Mouse (Mus musculus) kidney, embryonic 14.5 days (tissue): ENCODE measurements around the gene Tmem59l. TPM values are rescaled to one million over a fixed set of nuclear protein-coding genes. Genes with fewer than 3 reads are reported as not detected.

ENCODE experiments used
- ATAC-seq: fragments of 200-750 bp; cut with Nextera tagmentation; 2 replicates; pipeline ENCODE4 v1.8.0; 2017; ENCODE audit warnings: moderate number of reproducible peaks, mild to moderate bottlenecking, moderate TSS enrichment, moderate library complexity; ENCODE audit not compliant: low FRiP score, low TSS enrichment
- H3K27ac ChIP-seq: fragments of 300-500 bp; sonication (generic); 2 replicates; pipeline ENCODE4 v1.5.1; 2014; ENCODE audit warnings: low read depth, mild to moderate bottlenecking, low read length, moderate library complexity, mixed read lengths
- H3K27me3 ChIP-seq: fragments of 300-500 bp; sonication (generic); 2 replicates; pipeline ENCODE4 v1.6.1; 2014; ENCODE audit warnings: mild to moderate bottlenecking, low read length; ENCODE audit not compliant: control insufficient read depth, insufficient read depth
- H3K36me3 ChIP-seq: fragments of 300-500 bp; sonication (generic); 2 replicates; pipeline ENCODE4 v1.6.1; 2014; ENCODE audit warnings: low read length, mixed read lengths; ENCODE audit not compliant: control insufficient read depth, insufficient read depth
- H3K4me1 ChIP-seq: fragments of 300-500 bp; sonication (generic); 2 replicates; pipeline ENCODE4 v1.6.1; 2014; ENCODE audit warnings: low read length, mixed read lengths; ENCODE audit not compliant: control insufficient read depth, insufficient read depth
- H3K4me2 ChIP-seq: fragments of 300-500 bp; sonication (generic); replicated peaks from 2 replicates; pipeline ENCODE4 v1.6.1; 2014; ENCODE audit warnings: low read depth, mild to moderate bottlenecking, low read length
- H3K4me3 ChIP-seq: fragments of 300-500 bp; sonication (generic); 2 replicates; pipeline ENCODE4 v1.5.1; 2014; ENCODE audit warnings: mild to moderate bottlenecking, low read length
- H3K9ac ChIP-seq: fragments of 300-500 bp; sonication (generic); 2 replicates; pipeline ENCODE4 v1.6.1; 2014; ENCODE audit warnings: low read depth, mild to moderate bottlenecking, low read length, moderate library complexity
- H3K9me3 ChIP-seq: fragments of 300-500 bp; sonication (generic); 2 replicates; pipeline ENCODE4 v1.6.1; 2016; ENCODE audit warnings: low read length; ENCODE audit not compliant: control insufficient read depth
- WGBS: fragments of 180-500 bp; shearing (Covaris S2); extraction: QIAGEN DNeasy Blood & Tissue Kit; methylation state at CpG from one replicate; pipeline ENCODE4 v1.1.7; 2014; 5-methylcytosine and 5-hydroxymethylcytosine counted together
- polyA plus RNA-seq: library from polyadenylated mRNA; unstranded; fragments of >200 nt; fragmentation: Nextera tagmentation; extraction: Ambion mirVana; gene quantifications from 2 replicates; pipeline ENCODE4 v1.2.1, GENCODE M21; 2014

The Tmem59l gene
- polyA plus RNA-seq, 1 experiment from 2014 or later, result 8.5 TPM

GRCm38 (mm10) chr8:70503062-70503750, 16.0 kb upstream of the Tmem59l start:
- no peaks in the 10 kb centered on the region for H3K9me3 ChIP-seq
- no peak overlapping the region for H3K9ac ChIP-seq
- WGBS, result 13% methylated on average over 46 of the region's 46 CpGs
- no peak overlapping the region for H3K27ac ChIP-seq
- H3K4me3 ChIP-seq, result no peak overlapping the region
- H3K27me3 ChIP-seq, result peaks cover 57% of the 10 kb centered on the region
- peaks cover 16% of the 10 kb centered on the region for H3K36me3 ChIP-seq
- peaks cover 29% of the 10 kb centered on the region for H3K4me1 ChIP-seq
- ATAC-seq, result 0 out of 2 replicates have a peak, but pooled peaks have one; percentile 7
- 0 out of 2 replicates have a peak overlapping the region, but pooled peaks have one; percentile 1 for H3K4me2 ChIP-seq

GRCm38 (mm10) chr8:70502540-70502939, 15.4 kb upstream of the Tmem59l start:
- no peaks in the 10 kb centered on the region for H3K9me3 ChIP-seq
- ATAC-seq, result no peak
- H3K27me3 ChIP-seq, result peaks cover 63% of the 10 kb centered on the region
- no peak overlapping the region for H3K4me3 ChIP-seq
- H3K4me2 ChIP-seq, result no peak overlapping the region; the same call in 1 of the 2 replicates
- 36% methylated on average over 12 of the region's 12 CpGs for WGBS
- peaks cover 9% of the 10 kb centered on the region for H3K36me3 ChIP-seq
- no peak overlapping the region for H3K9ac ChIP-seq
- H3K27ac ChIP-seq, result no peak overlapping the region
- H3K4me1 ChIP-seq, result peaks cover 29% of the 10 kb centered on the region

GRCm38 (mm10) chr8:70501820-70502529, 14.8 kb upstream of the Tmem59l start:
- peaks cover 29% of the 10 kb centered on the region for H3K4me1 ChIP-seq
- 14% methylated on average over 23 of the region's 23 CpGs for WGBS
- H3K27me3 ChIP-seq, result peaks cover 69% of the 10 kb centered on the region
- H3K9me3 ChIP-seq, result no peaks in the 10 kb centered on the region
- ATAC-seq, result no peak
- H3K27ac ChIP-seq, result no peak overlapping the region
- peaks cover 3% of the 10 kb centered on the region; the same call in 1 of the 2 replicates for H3K36me3 ChIP-seq
- no peak overlapping the region for H3K4me3 ChIP-seq
- H3K4me2 ChIP-seq, result no peak overlapping the region; the same call in 1 of the 2 replicates
- H3K9ac ChIP-seq, result no peak overlapping the region

- WGBS, result 11% methylated on average over 37 of the region's 39 CpGs
- Histone ChIP-seq H3K4me1 (peaks cover 26% of the 10 kb centered on the region), H3K4me2 (peak overlapping the region; percentile 27), H3K36me3 (peaks cover 3% of the 10 kb centered on the region; the same call in 1 of the 2 replicates), H3K9me3 (no peaks in the 10 kb centered on the region), H3K27me3 (peaks cover 81% of the 10 kb centered on the region), H3K27ac (no peak overlapping the region), H3K4me3 (peak overlapping the region; percentile 20), H3K9ac (no peak overlapping the region)
- no peak for ATAC-seq
Observed at GRCm38 (mm10) chr8:70500386-70501301, 13.5 kb upstream of the Tmem59l start.

- no peak for ATAC-seq
- Histone ChIP-seq H3K4me1 (peaks cover 12% of the 10 kb centered on the region; the same call in 1 of the 2 replicates), H3K4me3 (peak overlapping the region; percentile 16; the same call in 1 of the 2 replicates), H3K36me3 (no peaks in the 10 kb centered on the region), H3K27ac (no peak overlapping the region), H3K4me2 (peak overlapping the region; percentile 22), H3K27me3 (peaks cover 98% of the 10 kb centered on the region), H3K9me3 (no peaks in the 10 kb centered on the region), H3K9ac (no peak overlapping the region; the same call in 1 of the 2 replicates)
- WGBS, result 6% methylated on average over 12 of the region's 12 CpGs
Observed at GRCm38 (mm10) chr8:70495771-70496062, 8.6 kb upstream of the Tmem59l start.

GRCm38 (mm10) chr8:70495001-70495770, 8.0 kb upstream of the Tmem59l start:
- peaks cover 97% of the 10 kb centered on the region for H3K27me3 ChIP-seq
- 2% methylated on average over 21 of the region's 21 CpGs for WGBS
- H3K27ac ChIP-seq, result no peak overlapping the region
- no peaks in the 10 kb centered on the region for H3K36me3 ChIP-seq
- H3K9ac ChIP-seq, result no peak overlapping the region
- peaks cover 11% of the 10 kb centered on the region; the same call in 1 of the 2 replicates for H3K4me1 ChIP-seq
- H3K4me2 ChIP-seq, result peak overlapping the region; percentile 22
- no peaks in the 10 kb centered on the region for H3K9me3 ChIP-seq
- ATAC-seq, result no peak
- peak overlapping the region; percentile 40 for H3K4me3 ChIP-seq

GRCm38 (mm10) chr8:70494416-70494945, 7.3 kb upstream of the Tmem59l start:
- peaks cover 97% of the 10 kb centered on the region for H3K27me3 ChIP-seq
- ATAC-seq, result no peak
- no peaks in the 10 kb centered on the region for H3K9me3 ChIP-seq
- peak overlapping the region; percentile 34; the same call in 1 of the 2 replicates for H3K9ac ChIP-seq
- 2% methylated on average over 28 of the region's 28 CpGs for WGBS
- H3K36me3 ChIP-seq, result no peaks in the 10 kb centered on the region
- peak overlapping the region; percentile 40 for H3K4me3 ChIP-seq
- H3K27ac ChIP-seq, result no peak overlapping the region
- peaks cover 13% of the 10 kb centered on the region for H3K4me1 ChIP-seq
- 0 out of 2 replicates have a peak overlapping the region, but pooled peaks have one; percentile 21 for H3K4me2 ChIP-seq
